Mouse (Mus musculus): ENCODE measurements at regions not wholly inside any gene's neighbourhood (a gene's known extent, or its start where the extent isn't known, plus 50 kb on each side); places are given as distances from the start of the nearest gene placed in this dataset.
A peak's percentile ranks its signal among the peaks of the same experiment; 100 is the strongest.

DNA sequence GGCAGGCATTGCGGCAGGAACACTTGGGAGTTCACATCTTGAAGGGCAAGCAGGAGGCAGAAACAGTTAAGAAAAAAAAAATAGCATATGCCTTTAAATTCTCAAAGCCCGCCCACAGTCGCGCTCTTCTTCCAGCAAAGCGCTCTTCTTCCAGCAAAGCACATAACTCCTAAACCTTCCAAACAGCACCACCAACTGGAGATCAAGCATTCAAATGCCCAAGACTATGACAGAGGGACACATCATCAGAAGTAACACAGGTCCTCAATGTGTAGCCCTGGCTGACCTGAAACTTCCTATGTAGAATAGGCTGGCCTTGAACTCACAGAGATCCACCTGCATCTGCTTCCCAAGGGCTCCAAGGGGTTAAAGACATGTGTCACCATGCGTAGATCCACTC lies 80.2 kb upstream of the Magi1 start:
- H3K4me1 ChIP-seq (ENCODE audit: control insufficient read depth, insufficient read depth, low read length) = no peaks in the 10 kb centered on the region
- no peak overlapping the region for H3K4me3 ChIP-seq (ENCODE audit: low read depth, low read length)
- no peak overlapping the region for H3K27ac ChIP-seq (replicated peaks; ENCODE audit: low read depth, low read length)
- ATAC-seq (replicated peaks; ENCODE audit: insufficient number of reproducible peaks, low FRiP score, low TSS enrichment, low read depth) = no peak
- H3K27me3 ChIP-seq (ENCODE audit: control insufficient read depth, insufficient read depth, low read length) = no peaks in the 10 kb centered on the region
- 85% methylated on average over 6 of the region's 6 CpGs for WGBS
- no peaks in the 10 kb centered on the region for H3K36me3 ChIP-seq (replicated peaks; ENCODE audit: control insufficient read depth, insufficient read depth, low read depth, low read length)
- H3K4me2 ChIP-seq (ENCODE audit: low read depth, low read length) = no peak overlapping the region
- H3K9me3 ChIP-seq (replicated peaks; ENCODE audit: control insufficient read depth, low read length) = no peaks in the 10 kb centered on the region
- no peak overlapping the region for H3K9ac ChIP-seq (replicated peaks; ENCODE audit: low read length)
- no peak for DNase-seq (ENCODE audit: low spot score)

- Histone ChIP-seq H3K27ac (replicated peaks; ENCODE audit: low read depth, low read length) (no peak overlapping the region), H3K9me3 (replicated peaks; ENCODE audit: control insufficient read depth, low read length) (no peaks in the 10 kb centered on the region), H3K4me3 (ENCODE audit: low read depth, low read length) (no peak overlapping the region), H3K4me2 (ENCODE audit: low read depth, low read length) (no peak overlapping the region), H3K27me3 (ENCODE audit: control insufficient read depth, insufficient read depth, low read length) (no peaks in the 10 kb centered on the region), H3K36me3 (replicated peaks; ENCODE audit: control insufficient read depth, insufficient read depth, low read depth, low read length) (no peaks in the 10 kb centered on the region), H3K9ac (replicated peaks; ENCODE audit: low read length) (no peak overlapping the region), H3K4me1 (ENCODE audit: control insufficient read depth, insufficient read depth, low read length) (no peaks in the 10 kb centered on the region)
- DNase-seq (ENCODE audit: low spot score) (no peak), ATAC-seq (replicated peaks; ENCODE audit: insufficient number of reproducible peaks, low FRiP score, low TSS enrichment, low read depth) (no peak)
Measured at GRCm38 (mm10) chr6:94362626-94363025, 78.9 kb upstream of the Magi1 start.

DNA sequence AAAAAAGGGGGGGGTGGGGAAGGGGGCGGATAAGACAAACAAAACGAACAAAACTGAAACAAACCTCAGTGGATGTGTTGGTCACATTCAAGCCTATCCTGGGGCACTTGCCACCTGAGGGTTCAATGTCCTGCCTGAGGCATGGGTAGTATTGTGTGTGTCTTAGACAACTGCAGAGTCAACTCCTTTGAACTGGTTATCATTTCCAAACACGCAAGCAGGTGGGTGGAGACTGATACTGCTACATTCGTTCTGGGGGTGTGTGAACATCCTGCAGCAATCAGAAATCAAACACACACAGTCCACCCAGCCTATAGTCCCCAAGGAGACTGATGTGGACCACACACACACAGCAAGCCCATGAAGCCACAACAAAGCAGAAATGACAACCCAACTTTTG lies 73.9 kb upstream of the Magi1 start:
- ATAC-seq (replicated peaks; ENCODE audit: insufficient number of reproducible peaks, low FRiP score, low TSS enrichment, low read depth) = no peak
- 63% methylated on average over 4 of the region's 4 CpGs for WGBS
- Histone ChIP-seq H3K27me3 (ENCODE audit: control insufficient read depth, insufficient read depth, low read length) (no peaks in the 10 kb centered on the region), H3K9me3 (replicated peaks; ENCODE audit: control insufficient read depth, low read length) (no peaks in the 10 kb centered on the region), H3K36me3 (replicated peaks; ENCODE audit: control insufficient read depth, insufficient read depth, low read depth, low read length) (no peaks in the 10 kb centered on the region), H3K4me2 (ENCODE audit: low read depth, low read length) (no peak overlapping the region), H3K9ac (replicated peaks; ENCODE audit: low read length) (no peak overlapping the region), H3K4me3 (ENCODE audit: low read depth, low read length) (no peak overlapping the region), H3K4me1 (ENCODE audit: control insufficient read depth, insufficient read depth, low read length) (no peaks in the 10 kb centered on the region), H3K27ac (replicated peaks; ENCODE audit: low read depth, low read length) (no peak overlapping the region)
- no peak for DNase-seq (ENCODE audit: low spot score)

GRCm38 (mm10) chr6:94354451-94355095 lies 70.9 kb upstream of the Magi1 start:
- Histone ChIP-seq H3K9ac (replicated peaks; ENCODE audit: low read length) (no peak overlapping the region), H3K4me2 (ENCODE audit: low read depth, low read length) (no peak overlapping the region), H3K27me3 (ENCODE audit: control insufficient read depth, insufficient read depth, low read length) (no peaks in the 10 kb centered on the region), H3K9me3 (replicated peaks; ENCODE audit: control insufficient read depth, low read length) (no peaks in the 10 kb centered on the region), H3K27ac (replicated peaks; ENCODE audit: low read depth, low read length) (no peak overlapping the region), H3K4me1 (ENCODE audit: control insufficient read depth, insufficient read depth, low read length) (no peaks in the 10 kb centered on the region), H3K36me3 (replicated peaks; ENCODE audit: control insufficient read depth, insufficient read depth, low read depth, low read length) (no peaks in the 10 kb centered on the region), H3K4me3 (ENCODE audit: low read depth, low read length) (no peak overlapping the region)
- ATAC-seq (replicated peaks; ENCODE audit: insufficient number of reproducible peaks, low FRiP score, low TSS enrichment, low read depth) (no peak), DNase-seq (ENCODE audit: low spot score) (peak; percentile 39)
- WGBS = 46% methylated on average over 8 of the region's 8 CpGs

GRCm38 (mm10) chr6:94344296-94344695 lies 60.6 kb upstream of the Magi1 start:
- Histone ChIP-seq H3K27ac (replicated peaks; ENCODE audit: low read depth, low read length) (no peak overlapping the region), H3K4me1 (ENCODE audit: control insufficient read depth, insufficient read depth, low read length) (no peaks in the 10 kb centered on the region), H3K27me3 (ENCODE audit: control insufficient read depth, insufficient read depth, low read length) (no peaks in the 10 kb centered on the region), H3K4me2 (ENCODE audit: low read depth, low read length) (no peak overlapping the region), H3K36me3 (replicated peaks; ENCODE audit: control insufficient read depth, insufficient read depth, low read depth, low read length) (no peaks in the 10 kb centered on the region), H3K4me3 (ENCODE audit: low read depth, low read length) (no peak overlapping the region), H3K9ac (replicated peaks; ENCODE audit: low read length) (no peak overlapping the region), H3K9me3 (replicated peaks; ENCODE audit: control insufficient read depth, low read length) (no peaks in the 10 kb centered on the region)
- ATAC-seq (replicated peaks; ENCODE audit: insufficient number of reproducible peaks, low FRiP score, low TSS enrichment, low read depth) = no peak
- 73% methylated on average over 2 of the region's 2 CpGs for WGBS
- no peak for DNase-seq (ENCODE audit: low spot score)

DNA sequence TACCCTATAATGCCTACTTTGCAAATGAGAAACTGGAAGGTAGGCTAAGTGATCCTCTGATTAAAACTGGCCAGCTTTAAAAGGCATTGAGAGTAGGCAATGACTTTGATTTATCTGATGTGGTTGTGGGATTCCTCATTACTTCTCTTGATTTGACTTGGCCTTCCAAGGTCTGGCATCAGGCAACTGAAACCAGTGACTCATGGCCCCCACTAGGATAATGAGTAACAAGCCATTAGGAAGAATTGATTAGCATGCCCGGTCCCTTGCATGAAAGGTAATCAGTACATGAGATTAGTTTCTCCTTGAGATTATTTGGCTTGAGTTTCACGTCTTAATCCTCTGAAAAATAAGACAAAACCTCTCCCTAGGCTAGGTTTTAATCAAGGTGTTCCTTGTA lies 56.8 kb upstream of the Magi1 start:
- WGBS = 58% methylated on average over 2 of the region's 2 CpGs
- Histone ChIP-seq H3K4me2 (ENCODE audit: low read depth, low read length) (no peak overlapping the region), H3K4me1 (ENCODE audit: control insufficient read depth, insufficient read depth, low read length) (no peaks in the 10 kb centered on the region), H3K27ac (replicated peaks; ENCODE audit: low read depth, low read length) (no peak overlapping the region), H3K9me3 (replicated peaks; ENCODE audit: control insufficient read depth, low read length) (no peaks in the 10 kb centered on the region), H3K36me3 (replicated peaks; ENCODE audit: control insufficient read depth, insufficient read depth, low read depth, low read length) (no peaks in the 10 kb centered on the region), H3K4me3 (ENCODE audit: low read depth, low read length) (no peak overlapping the region), H3K27me3 (ENCODE audit: control insufficient read depth, insufficient read depth, low read length) (no peaks in the 10 kb centered on the region), H3K9ac (replicated peaks; ENCODE audit: low read length) (no peak overlapping the region)
- DNase-seq (ENCODE audit: low spot score) (no peak), ATAC-seq (replicated peaks; ENCODE audit: insufficient number of reproducible peaks, low FRiP score, low TSS enrichment, low read depth) (no peak)

DNA sequence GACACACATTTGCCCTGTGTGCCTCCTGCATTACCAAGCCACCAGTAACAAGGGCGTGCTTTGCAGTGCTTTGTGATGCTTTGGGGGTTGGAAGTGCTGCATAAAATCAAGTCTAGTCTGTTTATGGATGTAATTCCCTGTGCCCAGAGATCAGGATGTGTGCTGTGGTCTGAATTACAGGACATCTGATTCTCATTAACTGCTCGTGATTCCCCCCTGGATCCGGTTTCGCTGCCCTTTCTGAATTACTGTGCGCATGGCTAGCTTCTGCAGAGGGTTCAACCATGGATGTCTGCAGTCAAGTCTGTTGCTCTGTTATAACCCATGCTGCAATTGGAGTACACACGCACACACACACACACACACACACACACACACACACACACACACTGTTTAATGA lies 52.5 kb upstream of the Magi1 start:
- H3K4me2 ChIP-seq (ENCODE audit: low read depth, low read length) = no peak overlapping the region
- no peaks in the 10 kb centered on the region for H3K36me3 ChIP-seq (replicated peaks; ENCODE audit: control insufficient read depth, insufficient read depth, low read depth, low read length)
- H3K27me3 ChIP-seq (ENCODE audit: control insufficient read depth, insufficient read depth, low read length) = no peaks in the 10 kb centered on the region
- no peak overlapping the region for H3K4me3 ChIP-seq (ENCODE audit: low read depth, low read length)
- WGBS = 25% methylated on average over 6 of the region's 6 CpGs
- 0 out of 2 replicates have a peak overlapping the region, but pooled peaks have one; percentile 65 for H3K27ac ChIP-seq (replicated peaks; ENCODE audit: low read depth, low read length)
- no peak overlapping the region for H3K9ac ChIP-seq (replicated peaks; ENCODE audit: low read length)
- peak; percentile 93 for DNase-seq (ENCODE audit: low spot score)
- H3K4me1 ChIP-seq (ENCODE audit: control insufficient read depth, insufficient read depth, low read length) = no peaks in the 10 kb centered on the region; the same call in 1 of the 2 replicates
- H3K9me3 ChIP-seq (replicated peaks; ENCODE audit: control insufficient read depth, low read length) = no peaks in the 10 kb centered on the region
- ATAC-seq (replicated peaks; ENCODE audit: insufficient number of reproducible peaks, low FRiP score, low TSS enrichment, low read depth) = peak; percentile 91

Data from embryonic facial prominence, embryonic 11.5 days (tissue).